Mouse (Mus musculus): Measurements from ENCODE around the gene Trabd2b. TPM values are rescaled to one million over a fixed set of nuclear protein-coding genes. Genes with fewer than 3 reads are reported as not detected.

Gene Trabd2b
- total and polyA plus RNA-seq, 3 experiments: not detected

DNA sequence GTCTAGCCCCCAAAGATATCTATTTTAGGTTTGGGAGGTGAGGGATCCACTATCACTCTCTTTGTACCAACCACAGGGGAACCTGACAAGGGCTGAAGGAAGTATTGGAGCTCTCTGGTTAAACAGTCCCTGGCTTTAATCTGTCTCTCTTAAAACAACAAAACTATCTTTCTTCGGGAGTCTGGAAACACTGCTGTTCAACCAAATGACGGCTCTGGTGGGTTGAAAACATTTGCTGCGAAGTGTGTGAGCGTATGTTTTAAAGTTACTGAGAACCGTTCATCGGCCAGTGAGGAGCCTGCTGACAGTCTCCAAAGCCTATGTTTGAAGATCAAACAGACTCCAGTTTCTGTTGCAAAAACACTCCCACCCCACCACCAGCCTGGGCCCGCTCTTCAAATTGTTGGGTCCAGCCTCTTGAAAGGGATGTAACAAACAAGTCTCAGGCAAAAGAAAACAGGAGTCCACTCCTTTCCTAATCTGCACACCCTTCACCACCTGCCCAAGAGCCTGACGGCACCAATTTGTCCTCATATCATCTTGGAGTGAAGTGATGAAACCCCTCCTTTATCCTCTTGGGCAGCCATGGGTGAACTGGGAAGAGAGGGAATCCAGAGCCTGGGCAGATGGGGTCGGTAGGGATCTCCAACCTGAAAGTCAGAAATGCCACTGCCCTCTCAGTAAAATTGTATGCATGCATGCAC, 4.6 kb downstream of the Trabd2b start:
- Histone ChIP-seq H3K27ac (ENCODE audit: control insufficient read depth, low read depth, low read length) (no peak overlapping the region), H3K4me3 (ENCODE audit: control insufficient read depth in 1 of 2, insufficient read depth in 1 of 2, low read depth in 2 of 2, low read length in 2 of 2) (no peak overlapping the region), H3K79me2 (ENCODE audit: control insufficient read depth, insufficient read depth, low read length, poor library complexity) (no peaks in the 10 kb centered on the region), H3K9ac (ENCODE audit: control insufficient read depth, low read depth, low read length, poor library complexity, severe bottlenecking) (no peak overlapping the region), H3K9me3 (replicated peaks; ENCODE audit: insufficient read depth, low read length) (no peaks in the 10 kb centered on the region), H3K4me1 (ENCODE audit: control insufficient read depth in 1 of 2, insufficient read depth in 2 of 2, low read length in 2 of 2) (no peaks in the 10 kb centered on the region), H3K27me3 (ENCODE audit: control insufficient read depth in 1 of 2, insufficient read depth in 2 of 2, low read length in 2 of 2) (no peaks in the 10 kb centered on the region), H3K36me3 (ENCODE audit: control insufficient read depth in 1 of 2, insufficient read depth in 2 of 2, low read length in 2 of 2) (no peaks in the 10 kb centered on the region)
- no peak for TF ChIP-seq RCOR1 (IDR thresholded peaks at IDR 0.05; ENCODE audit: low read depth, low read length)
- no peak for TF ChIP-seq ZMIZ1 (IDR thresholded peaks at IDR 0.05; ENCODE audit: low read depth, low read length)
- no peak for TF ChIP-seq GATA1 (IDR thresholded peaks at IDR 0.05; ENCODE audit: low read depth, low read length)
- no peak for TF ChIP-seq NRF1 (IDR thresholded peaks at IDR 0.05; ENCODE audit: insufficient read depth, low read depth, low read length, poor library complexity, severe bottlenecking)
- no peak for DNase-seq (ENCODE audit: low read depth, low spot score)

DNA sequence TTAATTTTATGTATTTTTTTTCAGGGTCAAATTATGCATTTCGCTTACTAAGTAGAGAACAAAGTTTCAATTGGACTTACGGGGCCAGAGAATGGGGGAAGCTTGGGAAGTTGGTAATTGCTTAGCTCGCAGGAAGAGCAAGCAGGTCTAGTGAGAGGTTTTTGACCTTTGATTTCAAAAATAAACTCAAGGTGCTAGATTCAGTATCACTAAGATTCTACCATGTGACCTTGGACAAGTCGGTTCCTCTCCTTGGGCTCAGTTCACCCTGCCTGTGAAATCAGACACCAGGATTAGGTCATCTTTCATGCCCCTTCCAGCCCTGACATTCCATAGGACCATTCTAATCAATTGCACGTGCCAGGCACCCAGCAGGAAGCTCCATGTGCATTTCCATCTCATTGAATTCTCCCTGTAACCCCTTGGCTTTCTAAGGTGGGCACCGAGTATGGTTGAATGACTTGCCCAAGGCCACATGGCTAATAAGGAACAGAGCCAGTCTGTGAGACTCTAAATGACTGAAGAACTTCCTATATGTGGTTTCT, 5.4 kb downstream of the Trabd2b start:
- Histone ChIP-seq H3K27me3 (ENCODE audit: control insufficient read depth in 1 of 2, insufficient read depth in 2 of 2, low read length in 2 of 2) (no peaks in the 10 kb centered on the region), H3K79me2 (ENCODE audit: control insufficient read depth, insufficient read depth, low read length, poor library complexity) (no peaks in the 10 kb centered on the region), H3K4me1 (ENCODE audit: control insufficient read depth in 1 of 2, insufficient read depth in 2 of 2, low read length in 2 of 2) (no peaks in the 10 kb centered on the region), H3K9ac (ENCODE audit: control insufficient read depth, low read depth, low read length, poor library complexity, severe bottlenecking) (no peak overlapping the region), H3K27ac (ENCODE audit: control insufficient read depth, low read depth, low read length) (no peak overlapping the region), H3K4me3 (ENCODE audit: control insufficient read depth in 1 of 2, insufficient read depth in 1 of 2, low read depth in 2 of 2, low read length in 2 of 2) (no peak overlapping the region), H3K36me3 (ENCODE audit: control insufficient read depth in 1 of 2, insufficient read depth in 2 of 2, low read length in 2 of 2) (no peaks in the 10 kb centered on the region), H3K9me3 (replicated peaks; ENCODE audit: insufficient read depth, low read length) (no peaks in the 10 kb centered on the region)
- no peak for DNase-seq (ENCODE audit: low read depth, low spot score)
- no peak for TF ChIP-seq JUND (IDR thresholded peaks at IDR 0.05; ENCODE audit: low read depth, low read length)
- TF ChIP-seq CHD2 (IDR thresholded peaks at IDR 0.05; ENCODE audit: low read length): no peak
- TF ChIP-seq USF2 (IDR thresholded peaks at IDR 0.05; ENCODE audit: borderline replicate concordance in 1 of 2, insufficient read depth in 1 of 2, low read depth in 1 of 2, low read length in 2 of 2): no peak
- no peak for TF ChIP-seq TCF12 (IDR thresholded peaks at IDR 0.05; ENCODE audit: low read depth, low read length)
- TF ChIP-seq MXI1 (IDR thresholded peaks at IDR 0.05; ENCODE audit: low read depth, low read length): no peak
- TF ChIP-seq CTCF (IDR thresholded peaks at IDR 0.05 in 2 of 3, conservative IDR thresholded peaks at IDR 0.05 in 1 of 3; ENCODE audit: control insufficient read depth in 1 of 3, insufficient read depth in 1 of 3, low read depth in 2 of 3, low read length in 3 of 3, poor library complexity in 1 of 3, severe bottlenecking in 1 of 3): no peak
- no peak for TF ChIP-seq MEF2A (IDR thresholded peaks at IDR 0.05; ENCODE audit: extremely low read depth, insufficient replicate concordance, low read depth, low read length, poor library complexity, severe bottlenecking)
- TF ChIP-seq MAX (IDR thresholded peaks at IDR 0.05; ENCODE audit: low read length): no peak
- TF ChIP-seq EP300 (IDR thresholded peaks at IDR 0.05; ENCODE audit: low read depth in 1 of 2, low read length in 2 of 2): no peak
